Mouse (Mus musculus) ovary, postnatal 14 days (tissue): ENCODE results near the gene Ddx49.

Experiments used
- DNase-seq: peaks from one replicate; pipeline ENCODE4 v3.0.0; 2022; ENCODE audit warnings: low spot score

Ddx49 gene

DNA sequence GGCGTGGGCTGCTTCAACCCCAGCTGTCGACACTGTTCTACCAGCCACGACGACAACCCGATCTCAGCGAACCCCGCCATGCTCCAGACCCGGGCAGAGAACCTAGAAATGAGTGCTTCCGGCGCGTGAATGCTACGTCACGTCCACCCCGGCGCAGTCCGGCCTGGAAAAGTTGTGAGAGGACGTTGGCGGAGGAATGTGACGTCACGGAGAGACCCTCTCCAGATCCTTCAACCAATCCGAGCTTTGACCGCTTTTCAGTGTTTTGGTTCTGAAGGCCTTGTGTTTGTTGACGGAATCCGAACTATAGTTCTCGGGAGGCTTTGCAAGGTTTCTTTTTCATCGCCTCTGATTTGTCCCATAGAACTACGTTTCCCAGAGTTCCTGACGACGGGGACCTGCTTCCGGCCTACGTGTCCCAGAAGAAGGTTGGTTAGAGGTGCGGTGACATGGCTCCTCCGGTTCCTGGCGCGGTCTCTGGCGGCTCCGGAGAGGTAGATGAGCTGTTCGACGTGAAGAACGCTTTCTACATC, at the start of gene Ddx49, which contains the start of gene Cope:
Gene Ddx49 (minus strand): TSS at position 132 of the 533 bp plus-strand sequence.
Gene Cope (plus strand): TSS at position 161 of the 533 bp plus-strand sequence.
- DNase-seq: peak; percentile 91

DNA sequence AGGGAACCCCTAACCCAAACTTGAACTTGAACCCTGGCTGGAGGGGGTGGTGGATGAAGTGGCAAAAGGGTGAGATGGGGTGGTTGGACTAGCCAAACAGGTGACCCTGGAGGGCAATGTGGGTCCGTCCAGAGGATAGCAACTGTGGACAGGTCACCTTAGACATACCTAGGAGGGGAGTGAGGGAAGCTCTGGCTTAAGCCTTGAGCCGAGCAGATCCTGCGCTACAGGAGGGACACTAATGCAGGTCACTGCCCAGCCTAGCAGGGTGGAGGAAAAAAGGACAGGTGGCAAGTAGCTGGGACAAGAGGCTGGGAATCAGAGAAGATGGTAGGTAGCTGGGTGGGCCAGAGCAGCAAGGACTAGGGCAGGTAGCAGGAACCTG, 49.7 kb upstream of the Ddx49 start:
- DNase-seq: no peak

DNA sequence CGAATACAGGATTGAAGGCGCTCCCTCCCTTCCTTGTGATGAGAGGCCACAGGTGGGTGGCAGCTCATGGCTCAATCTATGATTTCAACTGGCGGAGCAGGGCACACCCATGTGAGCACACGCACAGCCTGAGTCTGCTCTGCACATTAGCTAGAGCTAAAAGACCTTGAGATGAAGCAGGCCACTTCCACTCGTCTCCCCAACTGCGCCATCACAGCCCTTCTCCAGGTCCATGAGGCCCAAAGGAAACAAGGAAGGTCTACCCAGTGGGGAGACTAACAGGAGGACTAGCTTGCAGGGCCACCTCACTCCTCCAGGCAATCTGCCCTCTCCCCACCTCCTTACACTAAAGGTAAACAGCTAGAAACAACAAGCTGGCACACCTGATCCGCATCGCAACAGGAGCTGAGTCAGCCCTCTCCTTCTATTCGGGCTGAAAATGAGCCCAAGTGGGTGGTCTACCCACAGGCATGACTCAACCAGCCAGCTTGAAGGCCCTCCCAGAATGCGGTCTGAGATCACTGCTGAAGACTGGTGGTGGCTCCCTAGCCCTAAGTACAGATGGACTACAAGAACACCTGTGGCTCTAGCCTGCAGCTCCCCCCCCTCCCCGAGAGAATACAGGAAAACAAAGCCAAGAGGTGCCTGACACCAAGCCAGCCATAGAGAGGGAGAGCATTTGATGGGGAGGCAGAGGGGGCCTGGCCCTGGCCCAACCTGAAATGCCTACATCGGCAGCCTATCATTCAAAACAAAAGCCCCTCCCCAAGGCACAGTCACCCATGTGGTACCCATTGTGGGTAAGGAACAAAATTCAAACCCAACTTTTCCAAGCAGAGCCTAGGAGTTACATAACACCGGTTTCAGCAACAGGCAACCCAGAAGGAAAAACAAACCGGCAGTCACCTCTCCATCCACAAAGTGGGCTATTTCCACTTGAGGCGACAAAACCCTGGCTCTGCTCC, 49.0 kb upstream of the Ddx49 start:
- no peak for DNase-seq

DNA sequence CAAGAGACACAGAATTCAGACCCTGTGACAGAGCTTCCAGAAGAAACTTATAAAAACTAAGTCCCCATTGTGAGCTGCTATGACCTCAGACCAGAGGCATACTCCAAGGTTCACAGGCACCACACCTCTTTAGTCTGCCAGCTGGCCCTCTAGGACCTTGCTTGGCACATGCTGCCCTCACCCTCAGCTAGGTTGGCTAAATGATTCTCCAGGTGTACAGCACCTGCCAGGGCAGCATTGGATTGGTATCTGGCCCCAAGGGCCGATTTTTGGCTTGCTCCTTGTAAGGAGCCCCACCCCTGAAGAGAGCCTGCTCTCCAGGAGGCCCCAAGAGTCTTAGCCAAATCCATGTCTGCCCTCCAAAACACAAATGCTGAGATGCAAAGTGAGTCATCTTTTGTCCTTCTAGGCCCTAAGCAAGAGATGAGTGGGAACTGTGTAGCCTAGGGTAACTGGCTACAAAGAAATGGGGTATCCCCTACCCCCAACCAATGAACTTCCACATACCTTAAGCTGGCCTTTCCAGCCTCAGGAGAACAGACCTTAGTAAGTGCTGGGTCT, 45.7 kb upstream of the Ddx49 start:
- DNase-seq: no peak

DNA sequence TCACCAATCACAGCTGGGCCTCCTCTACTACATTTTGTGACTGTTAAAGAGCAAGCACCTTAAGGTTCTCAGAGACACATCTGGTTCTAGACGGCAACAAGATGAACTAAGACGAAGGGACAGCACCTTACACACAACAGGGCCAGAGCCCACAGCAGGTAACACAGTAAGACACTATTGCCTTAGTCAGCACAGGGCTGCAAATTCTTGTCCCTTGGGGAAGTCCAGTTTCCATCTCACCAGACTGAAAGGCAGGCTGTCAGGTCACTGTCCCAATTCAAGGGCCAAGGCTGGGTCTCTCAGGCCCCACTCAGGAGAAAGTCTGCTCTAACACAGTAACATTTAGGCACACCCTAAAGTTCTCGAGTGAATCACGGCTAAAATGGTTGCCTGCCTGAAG, 45.2 kb upstream of the Ddx49 start:
- DNase-seq: no peak

DNA sequence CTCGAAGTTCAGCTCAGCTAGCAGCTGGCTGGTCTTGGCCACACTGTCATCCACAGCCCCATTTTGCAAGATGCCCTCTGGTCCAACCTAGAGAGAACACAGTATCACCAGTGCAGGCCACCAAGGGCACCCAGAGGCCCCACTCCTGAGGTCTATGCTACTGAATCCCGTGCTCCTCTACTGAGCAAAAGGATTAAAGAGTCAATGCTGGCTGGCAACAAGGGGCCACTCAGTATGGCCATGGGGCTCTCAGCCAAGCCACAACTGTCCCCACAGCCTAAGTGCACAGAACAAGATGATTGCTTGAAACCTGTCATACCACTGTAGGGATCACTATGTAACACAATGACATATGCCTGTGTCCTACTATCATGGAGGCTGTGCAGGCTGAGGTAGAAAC, 42.0 kb upstream of the Ddx49 start:
- no peak for DNase-seq

DNA sequence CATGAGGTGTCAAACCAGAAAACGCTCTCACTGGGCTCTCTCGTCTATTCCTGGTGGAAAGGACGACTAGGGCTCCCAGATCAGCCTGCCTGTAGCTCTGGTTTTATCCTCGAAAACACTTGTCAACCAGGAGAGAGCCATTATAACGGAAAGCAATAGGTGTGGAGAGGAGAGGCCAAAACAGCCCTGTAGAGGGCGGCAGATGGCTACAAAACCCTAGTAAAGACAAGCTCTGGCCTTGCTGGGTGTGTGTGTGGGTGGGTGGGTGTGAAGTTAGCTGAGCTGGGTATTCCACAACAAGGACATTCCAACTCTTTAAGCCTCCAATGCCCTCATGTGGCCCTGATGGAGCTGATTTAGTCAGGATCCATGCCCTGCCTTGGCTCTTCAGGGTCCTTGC, 41.4 kb upstream of the Ddx49 start:
- no peak for DNase-seq

DNA sequence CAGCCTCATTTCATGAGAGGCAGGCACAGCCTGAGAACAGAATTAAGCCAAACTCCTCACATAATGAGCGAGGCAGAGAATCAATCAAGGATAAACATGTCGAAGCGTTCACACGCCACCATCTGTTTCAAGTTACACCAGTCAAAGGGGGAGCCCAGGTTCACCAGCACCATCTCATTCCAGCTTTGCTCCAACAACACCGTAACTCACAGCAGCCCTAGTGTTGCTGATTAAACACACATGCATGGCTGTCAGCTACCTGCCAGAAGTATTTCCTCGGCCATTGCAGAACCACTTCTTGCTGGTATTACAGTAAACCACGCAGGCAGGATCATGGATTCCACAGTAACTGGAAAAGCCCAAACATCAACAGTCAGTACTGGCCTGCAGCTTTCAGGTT, 40.8 kb upstream of the Ddx49 start:
- DNase-seq: no peak

DNA sequence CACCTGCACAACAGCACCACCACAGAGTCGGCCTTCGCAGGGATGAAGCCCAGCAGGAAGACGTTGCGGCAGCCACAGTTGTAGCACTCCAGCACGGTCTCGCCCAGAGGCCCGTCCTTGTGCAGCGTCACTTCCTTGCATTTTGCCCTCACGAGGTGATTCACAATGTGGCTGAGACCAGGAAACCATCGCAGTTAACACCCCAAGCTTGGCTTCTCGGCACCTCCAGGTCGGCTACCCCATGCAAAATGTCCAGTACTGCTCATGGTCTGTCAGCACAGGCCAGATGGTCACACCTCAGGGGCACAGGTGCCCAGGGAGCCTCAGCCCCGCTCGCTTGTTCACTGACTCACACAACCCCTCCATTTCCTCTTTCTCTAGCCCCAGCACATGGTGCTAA, 39.7 kb upstream of the Ddx49 start:
- DNase-seq: no peak

DNA sequence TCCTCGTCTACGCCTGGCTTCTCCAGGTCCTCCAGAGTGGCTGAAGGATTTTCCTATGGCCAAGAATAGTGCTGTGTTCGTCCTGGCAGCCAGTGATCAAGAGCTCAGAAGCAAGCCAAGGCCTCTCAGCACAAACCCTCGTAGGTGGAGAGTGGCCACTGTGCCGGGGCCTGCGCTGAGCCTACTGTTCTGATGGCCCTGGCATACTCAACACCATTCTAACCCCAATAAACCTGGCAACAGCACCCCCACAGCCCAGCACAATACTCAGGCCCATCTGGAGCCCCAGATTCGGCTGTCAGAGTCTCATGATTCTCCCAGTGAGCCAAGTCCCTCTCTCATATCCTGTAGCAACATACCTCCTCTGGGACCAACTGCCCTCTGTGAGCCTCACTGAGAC, 38.4 kb upstream of the Ddx49 start:
- DNase-seq: no peak

DNA sequence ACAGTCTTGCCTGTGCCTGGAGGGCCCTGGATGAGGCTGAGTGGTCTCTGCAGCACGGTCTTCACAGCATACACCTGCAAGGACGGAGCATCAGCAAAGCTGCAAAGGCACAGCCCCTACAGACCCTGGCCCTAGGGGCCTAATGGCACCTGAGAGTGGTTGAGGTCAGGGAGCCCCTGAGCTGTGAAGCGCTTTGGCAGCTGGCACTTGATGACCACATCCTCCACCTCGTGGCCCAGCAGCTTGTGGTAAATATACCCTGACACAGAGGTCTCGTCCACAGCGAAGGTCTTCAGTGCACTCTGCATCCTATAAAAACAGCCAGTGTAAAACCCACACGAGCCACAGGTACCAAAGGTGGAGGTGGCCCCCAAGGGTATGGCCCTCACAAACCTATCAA, 36.6 kb upstream of the Ddx49 start:
- DNase-seq: no peak

DNA sequence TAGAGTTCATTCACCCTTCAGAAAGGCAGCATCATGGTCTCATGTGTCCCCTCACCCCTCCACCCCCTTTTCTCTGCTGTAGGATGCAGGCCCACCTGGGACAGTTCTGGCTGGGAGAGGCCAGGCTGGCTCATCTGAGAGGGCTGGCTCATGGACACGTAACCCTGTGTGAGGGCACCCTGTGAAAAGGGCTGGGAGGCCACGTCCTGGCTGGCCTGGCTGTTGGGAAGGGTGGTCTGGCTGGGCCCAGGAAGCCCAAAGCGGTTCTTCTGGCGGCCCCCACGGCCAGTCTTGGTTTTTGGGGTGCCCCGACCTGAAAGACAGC, 30.6 kb upstream of the Ddx49 start:
- no peak for DNase-seq

DNA sequence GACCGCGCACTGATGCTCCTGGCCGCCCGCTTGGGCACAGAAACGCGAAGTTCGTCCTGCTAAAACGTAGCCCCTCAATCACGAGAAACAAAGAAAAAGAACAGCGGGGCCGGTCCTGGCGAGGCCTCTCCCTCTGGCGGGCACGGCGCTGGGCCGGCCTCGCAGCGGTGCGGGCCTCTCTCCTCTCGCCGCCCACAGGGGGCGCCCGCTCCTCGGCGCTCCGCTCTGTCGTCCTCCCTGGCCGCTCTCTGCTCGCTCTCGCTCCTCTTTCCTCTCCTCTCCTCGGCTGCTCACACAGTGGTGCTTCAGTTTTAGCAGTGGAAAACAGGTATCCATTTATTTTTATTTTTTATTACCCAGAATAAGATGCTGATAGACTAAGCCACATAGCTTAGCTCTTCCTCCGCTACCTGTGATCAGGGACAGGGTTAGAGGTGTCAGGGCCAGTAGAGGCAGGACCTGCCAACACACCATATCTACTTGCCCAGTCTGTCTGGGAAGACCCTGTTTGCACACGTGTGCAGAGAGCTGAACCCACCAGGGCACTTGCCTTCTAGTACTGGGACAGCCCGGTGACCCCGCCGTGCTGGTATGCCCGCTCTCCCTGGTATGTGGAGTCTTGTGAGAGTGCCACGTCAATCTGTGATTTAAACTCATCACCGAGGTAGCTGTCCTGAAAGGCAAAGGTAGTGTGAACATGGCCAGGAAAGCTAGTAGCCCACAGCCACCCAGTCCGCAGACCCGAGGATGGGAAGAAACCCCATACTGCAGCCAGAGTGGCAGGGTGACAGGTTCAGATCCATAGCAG, 30.0 kb upstream of the Ddx49 start:
- DNase-seq: peak; percentile 64

DNA sequence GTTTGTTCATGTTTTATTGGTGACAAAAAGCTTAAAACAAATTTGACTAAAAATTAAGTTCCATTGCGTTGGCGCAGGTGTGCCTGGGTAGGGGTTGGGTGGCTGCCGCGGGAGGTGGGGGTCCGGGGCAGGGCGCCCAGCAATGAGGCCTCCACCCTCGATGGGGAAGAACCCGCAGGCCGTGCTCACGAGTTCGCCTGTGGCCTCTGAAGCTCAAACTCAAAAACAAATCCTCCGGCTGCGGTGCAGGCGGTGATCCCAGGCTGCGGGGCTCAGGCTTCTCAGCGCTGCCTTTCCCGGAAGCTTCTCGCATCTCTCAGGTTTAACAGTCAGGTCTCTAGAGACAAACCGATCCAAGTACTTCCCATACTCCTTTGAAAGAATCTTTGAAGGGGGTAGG, 29.2 kb upstream of the Ddx49 start:
- DNase-seq: no peak

DNA sequence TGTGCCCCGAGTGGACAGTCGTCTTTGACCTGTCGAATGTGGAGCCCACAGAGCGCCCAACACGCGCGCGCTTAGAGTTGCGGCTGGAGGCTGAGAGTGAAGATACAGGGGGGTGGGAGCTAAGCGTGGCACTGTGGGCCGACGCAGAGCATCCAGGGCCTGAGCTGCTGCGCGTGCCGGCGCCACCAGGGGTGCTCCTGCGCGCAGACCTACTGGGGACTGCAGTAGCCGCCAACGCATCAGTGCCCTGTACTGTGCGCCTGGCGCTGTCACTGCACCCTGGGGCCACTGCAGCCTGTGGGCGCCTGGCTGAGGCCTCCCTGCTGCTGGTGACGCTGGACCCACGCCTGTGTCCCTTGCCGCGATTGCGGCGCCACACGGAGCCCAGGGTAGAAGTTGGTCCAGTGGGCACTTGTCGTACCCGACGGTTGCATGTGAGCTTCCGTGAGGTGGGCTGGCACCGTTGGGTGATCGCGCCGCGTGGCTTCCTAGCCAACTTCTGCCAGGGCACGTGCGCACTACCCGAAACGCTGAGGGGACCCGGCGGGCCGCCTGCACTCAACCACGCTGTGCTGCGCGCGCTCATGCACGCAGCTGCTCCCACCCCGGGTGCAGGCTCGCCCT, 28.6 kb upstream of the Ddx49 start:
- DNase-seq: no peak

DNA sequence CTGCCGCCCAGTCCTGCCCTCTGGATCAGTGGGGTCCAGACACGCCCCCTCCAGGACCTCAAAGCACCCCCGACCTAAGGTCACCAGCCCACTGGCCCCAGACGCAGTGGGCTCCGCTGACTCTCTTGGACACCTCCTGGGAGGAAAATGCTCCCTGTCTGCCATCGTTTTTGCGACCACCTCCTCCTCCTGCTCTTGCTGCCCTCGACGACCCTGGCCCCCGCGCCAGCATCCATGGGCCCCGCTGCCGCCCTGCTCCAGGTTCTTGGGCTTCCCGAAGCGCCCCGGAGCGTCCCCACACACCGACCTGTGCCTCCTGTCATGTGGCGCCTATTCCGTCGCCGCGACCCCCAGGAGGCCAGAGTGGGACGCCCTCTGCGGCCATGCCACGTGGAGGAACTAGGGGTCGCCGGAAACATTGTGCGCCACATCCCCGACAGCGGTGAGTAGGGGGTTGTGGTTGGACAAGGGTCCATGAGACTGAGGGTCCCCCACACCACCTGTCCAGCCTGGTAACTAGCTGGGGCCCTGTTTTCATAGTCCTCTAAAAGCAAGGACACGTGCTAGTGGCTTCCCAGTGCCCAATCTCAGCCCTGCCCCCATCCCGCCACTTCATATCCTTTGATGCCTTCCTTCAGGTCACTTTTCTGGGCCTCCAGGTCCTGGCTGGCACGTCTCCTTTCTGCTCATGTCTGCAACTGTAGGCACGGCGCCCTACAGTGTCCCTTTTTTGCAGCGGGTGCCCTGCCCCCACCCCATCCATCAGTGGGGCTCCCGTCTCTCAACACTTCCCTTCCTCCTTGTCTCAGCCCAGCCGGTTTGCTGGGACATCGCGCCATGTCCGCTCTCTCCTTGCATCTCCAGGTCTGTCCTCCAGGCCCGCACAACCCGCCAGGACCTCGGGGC, 27.8 kb upstream of the Ddx49 start:
- no peak for DNase-seq

DNA sequence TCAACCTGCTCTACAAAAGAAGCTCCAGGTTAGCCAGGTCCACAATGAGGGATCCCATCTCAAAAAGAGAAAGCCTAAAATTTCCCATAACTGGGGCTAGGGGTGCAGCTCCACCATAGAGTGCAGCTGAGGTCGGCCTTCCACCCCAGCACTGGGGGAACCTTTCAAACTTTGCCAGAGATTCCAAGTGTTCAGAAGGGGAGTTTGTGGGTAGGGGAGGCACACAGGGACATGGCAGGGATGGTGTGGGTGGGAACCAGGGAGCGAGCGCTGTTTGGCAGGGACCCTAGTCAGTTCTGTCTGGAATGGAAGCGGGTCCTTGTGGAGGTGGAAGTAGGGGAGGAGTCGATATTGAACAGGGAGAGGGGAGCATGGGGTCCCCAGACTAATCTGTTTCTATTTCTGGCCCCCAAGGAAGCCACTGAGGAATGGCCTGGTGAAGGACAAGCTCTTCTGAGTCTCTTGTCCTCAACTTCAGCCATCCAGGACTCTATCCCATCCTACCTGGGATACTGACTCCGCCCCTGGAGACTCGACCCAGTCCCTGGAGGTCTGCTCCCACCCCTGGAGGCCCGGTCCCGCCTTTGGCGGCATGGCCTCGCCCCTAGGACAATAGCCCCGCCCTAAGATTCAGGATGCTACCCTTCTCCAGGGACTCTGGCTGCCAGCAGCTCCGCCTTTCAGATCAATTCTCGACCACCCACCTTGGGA, 27.0 kb upstream of the Ddx49 start, which contains the start of gene Gdf1:
Gene Gdf1 (plus strand): TSS at position 694 of the 711 bp plus-strand sequence.
- DNase-seq: no peak

DNA sequence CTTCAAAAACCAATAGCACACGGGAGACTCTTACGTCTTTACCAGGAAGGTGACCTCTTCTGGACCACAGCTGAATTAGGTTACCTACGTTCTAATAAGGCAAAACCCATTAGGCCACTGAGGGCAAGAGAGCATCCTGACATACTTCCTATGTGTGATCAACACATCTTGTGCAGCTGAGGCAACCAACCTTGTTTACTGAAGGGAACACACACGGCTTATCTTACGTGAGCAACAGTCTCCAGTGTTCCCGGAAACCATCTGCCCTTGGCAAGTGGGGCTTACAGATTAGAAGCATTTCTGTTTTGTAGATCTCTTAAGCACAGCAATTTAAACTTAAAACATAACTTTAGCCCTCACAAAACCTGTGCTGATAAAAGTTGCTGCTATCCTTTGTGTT, 25.2 kb upstream of the Ddx49 start:
- DNase-seq: no peak

DNA sequence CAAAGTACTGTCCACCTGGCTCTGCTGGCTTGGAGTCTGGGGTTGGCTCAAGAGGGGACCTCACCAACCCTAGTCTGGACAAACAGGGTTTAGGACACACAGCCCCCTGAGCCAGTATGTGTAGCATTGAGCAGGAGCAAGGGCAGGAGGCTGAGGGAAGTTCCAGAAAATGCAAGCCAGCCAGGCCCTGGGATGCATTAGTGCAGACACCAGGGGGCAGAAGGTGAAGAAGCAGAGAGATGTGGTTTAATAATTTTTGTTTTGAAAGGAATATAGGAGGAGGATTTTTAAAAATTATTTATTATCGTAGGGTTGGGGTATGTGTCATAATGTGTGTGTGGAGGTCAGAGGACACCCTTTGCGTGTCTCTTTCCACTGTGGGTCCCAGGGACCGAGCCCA, 21.4 kb upstream of the Ddx49 start:
- DNase-seq: no peak

DNA sequence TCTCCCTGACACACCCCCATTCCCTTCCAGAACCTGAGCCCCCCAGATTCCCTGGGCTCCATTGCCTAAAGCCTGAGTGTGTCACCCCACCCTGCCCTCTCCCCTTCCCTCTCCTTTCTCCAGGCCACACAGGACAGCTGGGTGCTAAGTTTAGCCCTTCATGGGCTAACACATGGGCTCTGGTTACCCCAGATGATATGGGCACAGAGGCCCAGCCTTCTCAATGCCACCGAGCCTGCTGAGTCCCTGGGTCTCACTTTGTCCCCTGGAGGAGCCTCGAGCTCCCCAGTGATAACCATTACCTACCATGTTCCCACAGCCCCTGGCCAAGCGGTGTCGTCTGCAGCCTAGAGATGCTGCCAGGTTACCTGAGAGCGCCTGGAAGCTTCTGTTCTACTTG, 15.6 kb upstream of the Ddx49 start:
- no peak for DNase-seq
